Comparison of ENCODE assay signal across 7 mouse cellular contexts in genomic region chr2:103483289-103483985, GRCm38 (mm10). TPM values are rescaled to one million over a fixed set of nuclear protein-coding genes. Genes with fewer than 3 reads are reported as not detected.
A peak's percentile ranks its signal among the peaks of the same experiment; 100 is the strongest.
DNase-seq lines count a peak whose midpoint lies in the region; ATAC-seq and TF ChIP-seq lines count a peak whose summit lies in the region.

No protein-coding gene starts in this region.

- 0 out of 2 replicates have a peak, but pooled peaks cover 2% of the 10 kb centered on the region for H3K27me3 ChIP-seq in E14TG2a.4 (ENCODE audit: insufficient read depth, low read length)
- no peaks in the 10 kb centered on the region for H3K27me3 ChIP-seq in forebrain, postnatal 0 days (ENCODE audit: insufficient read depth, low read length)
- H3K27me3 ChIP-seq in cerebellum, adult 2 months (ENCODE audit: control insufficient read depth, insufficient read depth, low read length): no peaks in the 10 kb centered on the region

- H3K4me3 ChIP-seq in E14TG2a.4 (replicated peaks; ENCODE audit: low read length) (peak overlapping the region; percentile 86), macrophage (ENCODE audit: inconsistent target) (peak overlapping the region; percentile 93)
- peak overlapping the region; percentile 56 for H3K4me3 ChIP-seq in forebrain, postnatal 0 days (ENCODE audit: low read depth, low read length)
- no peak overlapping the region for H3K4me3 ChIP-seq in cerebellum, adult 2 months (replicated peaks; ENCODE audit: insufficient read depth, low read depth, low read length)

- H3K9ac ChIP-seq in forebrain, postnatal 0 days: no peak overlapping the region

- ATAC-seq in forebrain, postnatal 0 days: no peak

- no peak for TF ChIP-seq CTCF in E14TG2a.4 (conservative IDR thresholded peaks at IDR 0.05; ENCODE audit: low read length)
- TF ChIP-seq CTCF in forebrain, postnatal 0 days (IDR thresholded peaks at IDR 0.05; ENCODE audit: low read depth): no peak
- TF ChIP-seq CTCF in cerebellum, adult 2 months (IDR thresholded peaks at IDR 0.05; ENCODE audit: borderline replicate concordance, insufficient read depth, low read depth, low read length): no peak

- peaks cover 63% of the 10 kb centered on the region for H3K79me2 ChIP-seq in macrophage (ENCODE audit: inconsistent target)

- H3K4me2 ChIP-seq in forebrain, postnatal 0 days (ENCODE audit: low read depth): peak overlapping the region; percentile 59

- H3K27ac ChIP-seq in forebrain, postnatal 0 days (ENCODE audit: low read depth, low read length): no peak overlapping the region
- peak overlapping the region; percentile 71 for H3K27ac ChIP-seq in macrophage
- H3K27ac ChIP-seq in cerebellum, adult 2 months (ENCODE audit: insufficient read depth, low read length): no peak overlapping the region

- H3K9me3 ChIP-seq in E14TG2a.4 (ENCODE audit: low read length): no peaks in the 10 kb centered on the region
- no peaks in the 10 kb centered on the region for H3K9me3 ChIP-seq in forebrain, postnatal 0 days (ENCODE audit: low read length)

- DNase-seq in A20 (ENCODE audit: low read depth, low spot score): peak; percentile 52
- DNase-seq in forebrain, postnatal 0 days: no peak
- DNase-seq in ovary, postnatal 36 days (ENCODE audit: low spot score): no peak
- DNase-seq in kidney, postnatal 36 days: no peak
- DNase-seq in cerebellum, adult 2 months: no peak

- peaks cover 31% of the 10 kb centered on the region for H3K4me1 ChIP-seq in E14TG2a.4 (replicated peaks; ENCODE audit: low read depth, low read length)
- H3K4me1 ChIP-seq in forebrain, postnatal 0 days (ENCODE audit: insufficient read depth): peaks cover 11% of the 10 kb centered on the region; the same call in 1 of the 2 replicates
- H3K4me1 ChIP-seq in cerebellum, adult 2 months (ENCODE audit: control insufficient read depth, insufficient read depth, low read length): no peaks in the 10 kb centered on the region

- H3K36me3 ChIP-seq in E14TG2a.4 (ENCODE audit: insufficient read depth, low read length) (peaks cover 9% of the 10 kb centered on the region; the same call in 1 of the 2 replicates), macrophage (ENCODE audit: inconsistent target) (no peaks in the 10 kb centered on the region)
- no peaks in the 10 kb centered on the region for H3K36me3 ChIP-seq in forebrain, postnatal 0 days (ENCODE audit: insufficient read depth)

- 75% methylated on average over 7 of the region's 7 CpGs for WGBS in forebrain, postnatal 0 days
- 24% methylated on average over 7 of the region's 7 CpGs for WGBS in macrophage (ENCODE audit: missing documents)
- 87% methylated on average over 7 of the region's 7 CpGs for WGBS in cerebellum, adult 2 months

- TF ChIP-seq POLR2A in cerebellum, adult 2 months (IDR thresholded peaks at IDR 0.05; ENCODE audit: borderline replicate concordance, insufficient read depth, low read length): no peak

RNA-seq across cellular contexts. Expression of gene Cat, which starts 1.5 kb away (rescaled TPM):
- 84.2 and 91.3 TPM in 2 replicates for total RNA-seq in forebrain, postnatal 0 days (2014; rRNA removed)
- polyA plus RNA-seq in forebrain, postnatal 0 days (2015; fragmentation: Nextera tagmentation; extraction: Ambion mirVana): 59.4 and 64.2 TPM in 2 replicates
- 10 to 100 TPM in 17 of 26 experiments, 1 to 10 TPM in 9; 4.4 to 50.8 (median 13.6) TPM for total RNA-seq in macrophage (2018; cell fraction: chromatin; rRNA removed)
- 100 to 1,000 TPM in 22 of 26 experiments, 10 to 100 TPM in 4; 89.5 to 266 (median 174) TPM for total RNA-seq in macrophage (2018; cell fraction: cytosol; rRNA removed)
- total RNA-seq in macrophage (2018; cell fraction: nucleus; rRNA removed): 100 to 1,000 TPM in 5 of 26 experiments, 10 to 100 TPM in 21; 28.0 to 154 (median 47.5) TPM
- polyA plus RNA-seq in macrophage (2018): 207 to 457 TPM (median 368 TPM) in 3 replicates
- 47.6 and 49.1 TPM in 2 replicates for polyA plus RNA-seq in cerebellum, adult 2 months (2012; rRNA removed)
